Mouse (Mus musculus): ENCODE measurements around the gene Kmt5c. TPM values are rescaled to one million over a fixed set of nuclear protein-coding genes. Genes with fewer than 3 reads are reported as not detected.

Gene Kmt5c
- polyA plus RNA-seq, 1 experiment from 2014 or later: 31.9 TPM

DNA sequence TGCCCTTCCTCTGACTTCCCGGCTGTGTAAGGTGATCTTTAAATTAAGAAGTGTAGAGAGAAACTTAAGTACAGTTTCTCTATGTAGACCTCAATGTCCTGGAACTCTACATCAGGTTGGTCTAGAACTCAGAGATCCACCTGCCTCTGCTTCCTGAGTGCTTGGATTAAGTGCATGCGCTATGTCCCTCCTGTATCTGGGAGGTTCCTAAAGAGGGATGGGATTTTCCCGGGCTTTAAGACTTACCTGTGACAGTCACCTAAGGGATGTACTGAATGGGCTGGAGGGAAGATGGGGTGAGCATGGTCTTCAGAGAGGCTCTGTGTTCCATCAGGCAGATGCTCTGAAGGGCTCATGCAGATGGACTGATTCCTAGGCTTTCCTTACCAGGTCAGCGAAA lies 53.8 kb downstream of the Kmt5c start:
- DNase-seq (ENCODE audit: low spot score): no peak
- whole genome bisulfite sequencing: 31% methylated on average over 4 of the region's 4 CpGs
- Histone ChIP-seq H3K4me1 (ENCODE audit: insufficient read depth, low read depth, low read length) (0 out of 2 replicates have a peak, but pooled peaks cover 4% of the 10 kb centered on the region), H3K36me3 (ENCODE audit: insufficient read depth, low read length) (peaks cover 5% of the 10 kb centered on the region; the same call in 1 of the 2 replicates), H3K4me3 (ENCODE audit: low read depth, low read length) (peak overlapping the region; percentile 73), H3K27ac (ENCODE audit: low read length) (no peak overlapping the region), H3K9ac (replicated peaks; ENCODE audit: low read depth) (peak overlapping the region; percentile 83), H3K27me3 (replicated peaks; ENCODE audit: insufficient read depth, low read length) (no peaks in the 10 kb centered on the region), H3K4me2 (replicated peaks; ENCODE audit: low read depth, low read length) (peak overlapping the region; percentile 72), H3K9me3 (ENCODE audit: low read length) (no peaks in the 10 kb centered on the region)
- TF ChIP-seq CTCF (IDR thresholded peaks at IDR 0.05) (no peak), EP300 (IDR thresholded peaks at IDR 0.05) (no peak)
- ATAC-seq: no peak

GRCm38 (mm10) chr7:4794631-4795168 lies 54.8 kb downstream of the Kmt5c start:
- H3K9ac ChIP-seq (replicated peaks; ENCODE audit: low read depth): no peak overlapping the region
- H3K4me2 ChIP-seq (replicated peaks; ENCODE audit: low read depth, low read length): no peak overlapping the region
- 64% methylated on average over 3 of the region's 3 CpGs for WGBS

GRCm38 (mm10) chr7:4795767-4796433 lies 56.0 kb downstream of the Kmt5c start:
- no peak overlapping the region for H3K27ac ChIP-seq (ENCODE audit: low read length)
- WGBS: 63% methylated on average over 7 of the region's 7 CpGs
- DNase-seq (ENCODE audit: low spot score): peak; percentile 82

More at GRCm38 (mm10) chr7:4794631-4795168, 54.8 kb downstream of the Kmt5c start:
- no peaks in the 10 kb centered on the region for H3K9me3 ChIP-seq (ENCODE audit: low read length)
- TF ChIP-seq EP300 (IDR thresholded peaks at IDR 0.05) (no peak), CTCF (IDR thresholded peaks at IDR 0.05) (no peak)
- no peak for DNase-seq (ENCODE audit: low spot score)
- peaks cover 5% of the 10 kb centered on the region; the same call in 1 of the 2 replicates for H3K36me3 ChIP-seq (ENCODE audit: insufficient read depth, low read length)
- H3K27ac ChIP-seq (ENCODE audit: low read length): no peak overlapping the region
- H3K4me3 ChIP-seq (ENCODE audit: low read depth, low read length): no peak overlapping the region
- H3K27me3 ChIP-seq (replicated peaks; ENCODE audit: insufficient read depth, low read length): no peaks in the 10 kb centered on the region
- H3K4me1 ChIP-seq (ENCODE audit: insufficient read depth, low read depth, low read length): 0 out of 2 replicates have a peak, but pooled peaks cover 4% of the 10 kb centered on the region
- ATAC-seq: no peak

More at GRCm38 (mm10) chr7:4795767-4796433, 56.0 kb downstream of the Kmt5c start:
- 0 out of 2 replicates have a peak, but pooled peaks cover 4% of the 10 kb centered on the region for H3K4me1 ChIP-seq (ENCODE audit: insufficient read depth, low read depth, low read length)
- no peaks in the 10 kb centered on the region for H3K9me3 ChIP-seq (ENCODE audit: low read length)
- no peaks in the 10 kb centered on the region for H3K27me3 ChIP-seq (replicated peaks; ENCODE audit: insufficient read depth, low read length)
- ATAC-seq: no peak
- H3K4me3 ChIP-seq (ENCODE audit: low read depth, low read length): no peak overlapping the region
- TF ChIP-seq EP300 (IDR thresholded peaks at IDR 0.05) (no peak), CTCF (IDR thresholded peaks at IDR 0.05) (peak; percentile 86)
- H3K9ac ChIP-seq (replicated peaks; ENCODE audit: low read depth): no peak overlapping the region
- no peak overlapping the region for H3K4me2 ChIP-seq (replicated peaks; ENCODE audit: low read depth, low read length)
- H3K36me3 ChIP-seq (ENCODE audit: insufficient read depth, low read length): peaks cover 5% of the 10 kb centered on the region; the same call in 1 of the 2 replicates

Other genes starting within 250 kb of the Kmt5c start
- gene Ppp1r12c, start 238.4 kb upstream of the Kmt5c start, polyA plus RNA-seq (2015; fragmentation: Nextera tagmentation; extraction: Ambion mirVana): 52.6 and 55.4 TPM in 2 replicates
- gene Tnnt1, start 223.7 kb upstream of the Kmt5c start, polyA plus RNA-seq (2015; fragmentation: Nextera tagmentation; extraction: Ambion mirVana): 14.0 and 17.8 TPM in 2 replicates
- 81.3 and 95.6 TPM in 2 replicates for gene Tnni3, start 215.9 kb upstream of the Kmt5c start, polyA plus RNA-seq (2015; fragmentation: Nextera tagmentation; extraction: Ambion mirVana)
- 3.3 and 3.4 TPM in 2 replicates for gene Dnaaf3, start 207.7 kb upstream of the Kmt5c start, polyA plus RNA-seq (2015; fragmentation: Nextera tagmentation; extraction: Ambion mirVana)
- 7.1 and 8.1 TPM in 2 replicates for gene Syt5, start 192.6 kb upstream of the Kmt5c start, polyA plus RNA-seq (2015; fragmentation: Nextera tagmentation; extraction: Ambion mirVana)
- gene Ptprh, start 136.1 kb upstream of the Kmt5c start, polyA plus RNA-seq (2015; fragmentation: Nextera tagmentation; extraction: Ambion mirVana): not detected in 2 replicates
- 0.90 and 0.91 TPM in 2 replicates for gene Tmem86b, start 108.7 kb upstream of the Kmt5c start, polyA plus RNA-seq (2015; fragmentation: Nextera tagmentation; extraction: Ambion mirVana)
- gene Ppp6r1, start 81.1 kb upstream of the Kmt5c start, polyA plus RNA-seq (2015; fragmentation: Nextera tagmentation; extraction: Ambion mirVana): 6.8 and 7.5 TPM in 2 replicates
- gene Hspbp1, start 55.0 kb upstream of the Kmt5c start, polyA plus RNA-seq (2015; fragmentation: Nextera tagmentation; extraction: Ambion mirVana): 49.7 and 54.4 TPM in 2 replicates
- gene Brsk1, start 49.5 kb upstream of the Kmt5c start, polyA plus RNA-seq (2015; fragmentation: Nextera tagmentation; extraction: Ambion mirVana): 0.31 and 0.45 TPM in 2 replicates
- gene Tmem150b, start 14.9 kb upstream of the Kmt5c start, polyA plus RNA-seq (2015; fragmentation: Nextera tagmentation; extraction: Ambion mirVana): 0.25 and 0.35 TPM in 2 replicates
- gene Cox6b2, start 13.0 kb downstream of the Kmt5c start, polyA plus RNA-seq (2015; fragmentation: Nextera tagmentation; extraction: Ambion mirVana): 67.7 and 77.9 TPM in 2 replicates
- gene Fam71e2, start 31.2 kb downstream of the Kmt5c start, polyA plus RNA-seq (2015; fragmentation: Nextera tagmentation; extraction: Ambion mirVana): not detected in 2 replicates
- gene Il11, start 42.7 kb downstream of the Kmt5c start, polyA plus RNA-seq (2015; fragmentation: Nextera tagmentation; extraction: Ambion mirVana): 0.29 and 0.64 TPM in 2 replicates
- gene Tmem190, start 42.8 kb downstream of the Kmt5c start, polyA plus RNA-seq (2015; fragmentation: Nextera tagmentation; extraction: Ambion mirVana): 0.55 and 0.74 TPM in 2 replicates
- gene Tmem238, start 49.5 kb downstream of the Kmt5c start, polyA plus RNA-seq (2015; fragmentation: Nextera tagmentation; extraction: Ambion mirVana): 39.2 and 45.4 TPM in 2 replicates
- 282 and 294 TPM in 2 replicates for gene Rpl28, start 52.8 kb downstream of the Kmt5c start, polyA plus RNA-seq (2015; fragmentation: Nextera tagmentation; extraction: Ambion mirVana)
- 158 and 162 TPM in 2 replicates for gene Ube2s, start 72.5 kb downstream of the Kmt5c start, polyA plus RNA-seq (2015; fragmentation: Nextera tagmentation; extraction: Ambion mirVana)
- 0.43 and 0.51 TPM in 2 replicates for gene Shisa7, start 104.6 kb downstream of the Kmt5c start, polyA plus RNA-seq (2015; fragmentation: Nextera tagmentation; extraction: Ambion mirVana)
- gene Isoc2b, start 130.1 kb downstream of the Kmt5c start, polyA plus RNA-seq (2015; fragmentation: Nextera tagmentation; extraction: Ambion mirVana): 12.7 and 16.1 TPM in 2 replicates
- gene Isoc2a, start 137.0 kb downstream of the Kmt5c start, polyA plus RNA-seq (2015; fragmentation: Nextera tagmentation; extraction: Ambion mirVana): 0.53 and 0.57 TPM in 2 replicates
- gene Gm36210, start 166.4 kb downstream of the Kmt5c start, polyA plus RNA-seq (2015; fragmentation: Nextera tagmentation; extraction: Ambion mirVana): not detected in 2 replicates
- gene Zfp628, start 175.1 kb downstream of the Kmt5c start, polyA plus RNA-seq (2015; fragmentation: Nextera tagmentation; extraction: Ambion mirVana): 2.7 TPM in 2 replicates
- 1.1 and 2.3 TPM in 2 replicates for gene Nat14, start 181.9 kb downstream of the Kmt5c start, polyA plus RNA-seq (2015; fragmentation: Nextera tagmentation; extraction: Ambion mirVana)
- gene Ssc5d, start 185.7 kb downstream of the Kmt5c start, polyA plus RNA-seq (2015; fragmentation: Nextera tagmentation; extraction: Ambion mirVana): 1.4 and 1.7 TPM in 2 replicates
- 0.19 and 0.26 TPM in 2 replicates for gene Sbk2, start 224.3 kb downstream of the Kmt5c start, polyA plus RNA-seq (2015; fragmentation: Nextera tagmentation; extraction: Ambion mirVana)
- 0.37 TPM in 2 replicates for gene Sbk3, start 231.1 kb downstream of the Kmt5c start, polyA plus RNA-seq (2015; fragmentation: Nextera tagmentation; extraction: Ambion mirVana)